Mouse (Mus musculus): ENCODE data around the gene Ripk3.

Ripk3 gene

GRCm38 (mm10) chr14:55758363-55758784, 30.3 kb downstream of the Ripk3 start, which contains the start of gene Cideb:
Gene Cideb (minus strand): TSS chr14:55758458.
- DNase-seq: peak; percentile 25

GRCm38 (mm10) chr14:55757566-55757965, 31.1 kb downstream of the Ripk3 start:
- DNase-seq: no peak

- no peak for DNase-seq
These were observed 41.4 kb downstream of the Ripk3 start for GRCm38 (mm10) chr14:55747051-55747847.

GRCm38 (mm10) chr14:55745861-55746237, 42.8 kb downstream of the Ripk3 start:
- DNase-seq: no peak

DNA sequence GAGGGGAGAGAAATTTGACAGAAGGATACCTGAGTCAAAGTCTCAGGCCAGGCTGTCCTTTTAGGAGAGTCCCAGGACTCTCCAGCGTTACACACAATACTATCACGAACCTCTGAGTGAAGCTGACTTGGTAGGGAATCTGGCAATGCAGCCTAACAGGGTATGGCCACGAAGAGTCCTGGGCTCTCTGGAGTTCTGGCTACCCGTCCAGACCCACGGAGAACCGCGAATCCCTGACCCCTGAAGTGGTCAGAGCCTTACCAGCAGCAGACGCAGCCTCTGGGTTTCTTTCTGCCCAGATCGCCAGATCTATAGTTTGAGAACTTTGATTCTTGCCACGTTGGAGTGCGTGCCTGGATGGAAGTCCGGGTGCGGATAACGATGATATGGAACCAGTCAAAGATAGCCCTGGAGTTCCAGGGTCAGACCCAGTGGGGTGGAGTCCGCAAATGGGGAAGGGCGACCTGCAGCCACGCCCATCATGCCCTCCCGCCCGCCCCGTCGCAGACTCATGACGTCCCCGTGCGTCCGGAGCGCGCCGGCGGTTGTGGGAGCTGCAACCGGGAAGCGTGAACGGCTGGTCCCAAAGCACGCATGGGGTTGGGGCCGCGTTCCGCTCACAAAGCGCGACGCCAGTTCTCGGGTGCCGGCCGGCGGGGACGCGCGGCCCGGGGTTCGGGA, 43.3 kb downstream of the Ripk3 start, which contains the start of the genes Dhrs1 and Nop9:
Gene Dhrs1, minus strand, starts transcription at position 511 of the 681 bp plus-strand sequence.
Gene Nop9, plus strand, starts transcription at position 514 of the 681 bp plus-strand sequence.
- peak; percentile 84 for DNase-seq

- DNase-seq: peak; percentile 77
These were observed 45.0 kb downstream of the Ripk3 start for GRCm38 (mm10) chr14:55743711-55744110.

- DNase-seq: no peak
These were observed 51.5 kb downstream of the Ripk3 start for GRCm38 (mm10) chr14:55737086-55737687.

DNA sequence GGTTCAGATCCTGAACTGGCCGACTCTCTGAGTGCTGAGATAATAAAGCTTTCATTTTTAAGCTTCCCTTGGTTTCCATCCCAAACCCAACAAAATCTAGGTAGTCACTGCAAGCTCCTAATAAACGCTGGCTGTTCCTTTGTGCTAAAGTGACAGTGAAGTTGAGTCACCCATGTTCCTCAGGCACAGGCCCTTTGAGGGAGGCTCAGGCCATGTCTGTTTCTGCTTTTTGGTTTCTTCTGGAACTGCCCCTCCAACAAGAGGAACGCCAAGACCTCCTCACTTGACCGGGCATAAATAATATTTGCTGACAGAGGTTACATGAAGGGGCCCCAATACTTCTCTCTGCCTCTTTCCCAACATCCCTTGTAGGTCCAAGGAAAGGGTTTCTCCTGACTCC, 52.9 kb downstream of the Ripk3 start:
- no peak for DNase-seq

- no peak for DNase-seq
These were observed 53.3 kb downstream of the Ripk3 start for GRCm38 (mm10) chr14:55735334-55735733.
